Mouse (Mus musculus) kidney, postnatal 36 days (tissue): ENCODE measurements at regions not wholly inside any gene's neighbourhood (a gene's known extent, or its start where the extent isn't known, plus 50 kb on each side); places are given as distances from the start of the nearest gene placed in this dataset.
A peak's percentile ranks its signal among the peaks of the same experiment; 100 is the strongest.

Experiments used
- DNase-seq, 2 experiments: peaks; one replicate each; pipeline ENCODE4 v3.0.0; 2021 to 2022; ENCODE audit warnings: mixed read lengths in 2 of 2

DNA sequence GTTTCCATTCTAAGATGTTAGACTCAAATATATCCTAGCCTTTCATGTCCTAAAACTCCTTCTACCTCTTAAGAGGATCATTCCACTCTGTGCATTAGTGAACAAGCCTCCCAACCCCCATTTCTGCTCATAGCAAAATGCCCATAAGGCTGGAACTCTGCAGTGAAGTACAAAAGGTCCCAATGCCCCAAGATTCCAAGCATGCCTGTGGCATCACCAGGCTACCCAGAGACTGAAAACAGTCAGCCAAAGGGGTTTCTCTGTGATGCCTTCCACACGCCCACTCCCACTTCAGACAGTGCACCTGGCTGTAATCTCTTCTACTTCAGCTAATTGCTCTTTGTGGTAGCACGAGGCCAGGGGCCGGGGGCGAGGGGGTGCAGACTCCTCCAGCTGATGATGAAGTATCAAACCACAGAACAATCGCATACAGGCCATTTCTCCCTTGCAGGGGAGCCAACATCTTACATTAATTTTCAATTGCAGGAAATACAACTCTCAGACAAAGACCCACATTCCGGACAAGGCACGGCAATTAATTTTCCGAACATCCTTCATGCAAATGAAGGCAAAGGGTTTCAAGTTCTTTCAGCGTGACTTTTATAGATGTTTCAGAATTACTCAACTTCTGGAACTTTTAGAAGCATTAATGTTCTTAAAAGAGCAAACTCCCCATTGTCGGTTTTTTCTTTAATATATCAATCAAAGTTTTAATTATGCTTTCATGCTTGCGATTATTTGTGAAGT lies 313.6 kb downstream of the 1500009L16Rik start:
- peak in 1 of 2 experiments; percentile 29 for DNase-seq

DNA sequence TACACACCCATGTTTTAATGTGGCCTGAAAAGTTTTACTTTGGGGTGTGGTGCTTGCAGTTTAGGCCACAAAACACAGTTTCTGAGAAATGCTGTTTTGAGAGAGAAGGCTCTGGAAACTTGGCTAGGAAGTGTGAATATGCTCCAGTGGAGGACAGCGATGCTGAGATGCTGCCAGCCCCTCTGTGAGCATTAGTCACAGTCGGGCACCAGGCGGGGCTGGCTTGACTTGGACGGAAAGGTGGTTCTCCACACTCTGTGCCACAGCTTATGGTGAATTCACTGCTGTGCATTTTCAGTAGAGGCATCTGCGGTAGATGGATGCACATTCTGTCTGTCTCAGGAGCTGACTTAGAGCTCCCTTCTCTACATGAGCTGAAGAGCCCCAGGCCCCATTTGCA lies 326.0 kb downstream of the 1500009L16Rik start:
- DNase-seq: no peak

GRCm38 (mm10) chr10:84052696-84053095 lies 330.0 kb downstream of the 1500009L16Rik start:
- no peak for DNase-seq

DNA sequence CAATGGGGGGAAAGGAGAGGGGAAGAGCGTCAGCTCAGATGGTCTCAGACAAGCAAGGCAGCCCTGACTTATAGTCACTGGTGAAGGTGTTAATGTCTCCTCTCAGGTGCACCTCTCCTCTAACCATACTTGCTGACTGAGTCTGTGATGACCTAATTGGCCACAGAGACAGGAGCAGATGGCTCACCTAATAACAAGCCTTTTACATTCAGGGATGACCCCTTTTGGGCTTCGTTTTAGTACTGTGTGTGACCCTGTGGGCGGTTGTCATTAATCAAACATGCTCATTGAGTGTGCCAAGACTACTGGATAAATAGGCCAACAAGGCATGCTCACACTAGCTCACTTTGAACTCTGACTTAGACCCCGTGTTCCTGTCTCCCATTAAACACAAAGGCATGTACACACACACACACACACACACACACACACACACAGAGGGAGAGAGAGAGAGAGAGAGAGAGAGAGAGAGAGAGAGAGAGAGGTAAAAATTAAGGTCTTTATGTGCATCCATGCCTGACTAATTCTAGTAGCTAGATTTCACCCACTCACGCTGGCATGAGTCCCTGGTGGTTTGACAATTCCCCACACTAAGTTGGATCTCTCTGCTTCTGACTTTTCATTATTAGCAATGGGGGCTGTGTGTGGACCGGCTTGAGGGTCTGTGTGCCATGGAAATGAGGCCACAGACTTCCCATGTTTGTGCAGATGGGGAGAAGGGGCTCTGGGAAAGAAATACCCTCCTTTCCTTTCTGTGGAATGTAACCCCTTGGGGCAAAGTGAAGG lies 332.1 kb downstream of the 1500009L16Rik start:
- peak; percentile 19 to 21 for DNase-seq

DNA sequence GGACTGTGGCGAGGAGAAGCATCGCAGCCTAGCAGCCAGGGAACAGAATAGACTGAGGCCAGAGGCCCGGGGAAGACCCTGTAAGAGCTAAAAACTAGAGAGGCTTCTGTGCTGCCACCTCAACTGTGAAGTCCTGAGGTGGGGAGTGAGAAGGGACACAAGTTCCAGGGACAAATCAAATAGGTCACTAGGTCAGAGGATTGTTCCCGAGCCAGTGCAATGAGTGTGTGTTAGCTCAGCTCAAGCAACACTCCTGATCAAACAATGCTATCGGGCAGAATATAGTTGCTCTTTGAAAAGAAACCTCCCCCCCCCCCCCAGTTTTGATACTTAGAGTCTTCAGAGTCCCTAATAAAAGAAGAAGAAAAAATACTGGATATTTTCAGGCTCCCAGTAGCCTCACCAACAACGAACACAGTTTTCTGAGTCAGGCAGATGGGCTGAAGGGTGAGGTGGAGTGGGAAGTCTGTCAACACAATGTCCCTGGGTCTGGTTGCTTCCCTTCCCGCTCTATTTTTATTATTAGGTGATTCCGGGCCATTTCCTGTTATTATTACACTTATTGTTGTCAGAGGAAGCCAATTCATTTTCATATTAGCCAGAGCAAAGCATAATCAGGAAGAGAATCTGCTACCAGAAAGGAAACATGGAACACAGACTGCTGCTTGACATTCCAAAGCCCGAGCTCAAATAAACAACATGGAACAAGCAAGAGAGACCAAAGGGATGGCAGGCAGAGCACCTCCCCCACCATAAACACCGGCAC lies 332.9 kb downstream of the 1500009L16Rik start:
- DNase-seq: peak; percentile 27 to 66

DNA sequence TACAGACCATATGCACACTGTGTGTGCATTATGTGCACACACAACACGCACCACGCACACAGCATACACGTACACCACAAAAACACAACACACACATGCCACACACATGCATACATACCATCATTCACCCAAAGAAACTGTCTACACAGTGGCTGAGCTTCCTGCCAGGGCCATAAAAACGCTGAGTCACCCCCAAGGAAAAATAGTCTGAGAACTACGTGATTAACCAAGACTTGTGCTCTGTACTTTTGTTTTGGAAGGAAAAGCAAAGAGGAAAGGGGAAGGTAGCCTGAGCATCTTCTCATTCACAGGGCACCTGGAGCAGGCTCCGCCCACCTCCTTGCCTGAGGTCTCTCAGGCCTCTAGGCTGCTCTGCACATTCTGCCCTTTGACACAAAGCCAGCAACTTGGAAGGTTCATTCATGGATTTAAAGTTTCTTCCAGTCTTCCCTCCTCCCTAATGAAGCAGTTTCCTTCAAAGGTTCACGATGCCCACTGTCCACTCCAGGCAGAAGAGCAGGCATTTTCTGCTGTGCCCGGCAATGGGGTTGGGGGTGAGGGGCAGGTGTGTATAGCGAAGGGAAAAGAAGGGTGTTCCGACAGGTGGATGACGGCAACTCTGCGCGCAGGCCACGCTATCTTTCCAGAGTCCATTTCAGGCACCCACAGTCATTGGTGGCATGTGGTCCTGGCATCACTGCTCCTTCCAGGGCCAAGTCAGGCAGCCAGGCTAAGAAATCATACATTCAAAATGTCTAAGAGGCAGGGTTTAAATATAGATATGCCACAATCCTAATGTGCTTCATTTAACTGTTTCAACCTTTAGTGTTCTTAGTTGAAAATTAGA lies 333.9 kb downstream of the 1500009L16Rik start:
- peak in 1 of 2 experiments; percentile 26 for DNase-seq

DNA sequence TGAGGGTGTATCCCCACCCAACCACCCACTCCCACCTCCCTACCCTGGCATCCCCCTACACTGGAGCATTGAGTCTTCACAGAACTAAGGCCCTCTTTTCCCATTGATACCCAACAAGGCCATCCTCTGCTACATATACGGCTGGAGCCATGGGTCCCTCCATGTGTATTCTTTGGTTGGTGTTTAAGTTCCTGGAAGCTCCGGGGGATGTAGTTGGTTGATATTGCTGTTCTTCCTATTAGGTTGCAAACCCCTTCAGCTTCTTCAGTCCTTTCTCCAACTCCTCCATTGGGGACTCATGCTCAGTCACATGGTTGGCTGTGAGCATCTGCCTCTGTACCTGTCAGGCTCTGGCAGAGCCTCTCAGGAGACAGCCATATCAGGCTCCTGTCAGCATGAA lies 335.6 kb downstream of the 1500009L16Rik start:
- DNase-seq: no peak

DNA sequence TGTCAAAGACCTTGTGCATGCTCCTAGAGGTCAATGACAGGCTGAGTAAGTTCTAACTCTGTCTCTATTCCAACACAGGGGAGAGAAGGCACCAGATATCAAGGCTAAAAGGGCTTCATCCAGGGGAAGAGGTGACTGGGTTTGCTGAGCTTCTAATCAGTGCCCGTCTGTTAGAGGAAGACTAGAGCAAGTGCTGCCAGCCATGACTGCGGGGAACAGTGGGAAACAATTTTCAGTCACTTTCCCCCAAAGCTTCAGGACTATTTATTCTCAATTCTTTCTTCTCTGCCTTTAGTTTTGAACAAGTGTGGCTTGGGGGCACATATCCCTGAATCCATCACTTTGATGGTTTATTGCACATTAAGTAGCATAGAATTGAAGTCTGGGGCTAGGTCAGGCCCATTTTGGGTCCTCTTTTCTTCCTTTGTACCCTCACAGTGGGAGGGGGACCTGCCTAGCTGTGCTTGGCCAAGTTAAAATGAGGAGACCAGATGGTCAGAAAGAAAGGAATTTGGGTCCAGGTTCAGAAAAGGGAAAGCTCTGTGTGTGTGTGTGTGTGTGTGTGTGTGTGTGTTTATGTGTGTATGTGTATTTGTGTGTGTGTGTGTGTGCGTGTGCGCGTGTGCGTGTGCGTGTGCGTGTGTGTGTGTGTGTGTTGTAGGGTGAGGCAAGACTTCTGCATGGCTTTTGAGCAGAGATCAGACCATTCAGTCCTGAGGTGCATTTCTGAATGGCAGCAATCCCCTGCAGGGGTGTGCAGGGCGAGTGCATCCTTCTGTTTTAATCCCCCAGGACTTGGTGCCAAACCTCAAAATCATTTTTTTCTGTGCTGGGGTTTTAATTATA lies 337.2 kb downstream of the 1500009L16Rik start:
- no peak for DNase-seq

- DNase-seq: peak; percentile 88 to 89
These were observed 338.0 kb downstream of the 1500009L16Rik start for GRCm38 (mm10) chr10:84060492-84061218.

DNA sequence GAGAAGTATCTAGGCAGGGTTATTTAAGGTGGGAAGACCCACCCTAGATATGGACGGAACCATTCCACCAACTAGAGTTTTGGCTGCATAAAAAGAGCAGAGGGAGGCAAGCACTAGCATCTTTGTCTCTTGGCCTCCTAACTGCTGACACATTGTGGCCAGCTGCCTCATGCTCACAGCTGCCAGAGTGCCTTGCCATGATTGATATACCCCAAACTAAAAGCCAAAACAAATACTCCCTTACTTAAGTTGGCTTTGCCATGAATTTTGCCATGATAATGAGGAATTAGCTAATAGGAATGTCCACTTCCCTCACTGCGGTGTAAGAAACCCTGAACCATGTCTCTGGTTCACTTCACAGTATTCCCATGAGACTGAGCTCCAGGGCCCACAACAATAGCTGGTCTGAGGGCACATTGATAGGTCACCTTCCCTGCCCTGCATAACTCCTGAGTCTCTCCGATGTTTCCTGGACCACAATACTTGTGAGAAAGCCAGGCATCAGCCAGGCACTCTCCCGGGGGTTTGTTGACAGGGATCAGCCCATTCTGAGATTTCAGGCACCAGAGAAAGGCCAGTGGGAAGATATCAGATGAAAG lies 344.5 kb downstream of the 1500009L16Rik start:
- DNase-seq: no peak

DNA sequence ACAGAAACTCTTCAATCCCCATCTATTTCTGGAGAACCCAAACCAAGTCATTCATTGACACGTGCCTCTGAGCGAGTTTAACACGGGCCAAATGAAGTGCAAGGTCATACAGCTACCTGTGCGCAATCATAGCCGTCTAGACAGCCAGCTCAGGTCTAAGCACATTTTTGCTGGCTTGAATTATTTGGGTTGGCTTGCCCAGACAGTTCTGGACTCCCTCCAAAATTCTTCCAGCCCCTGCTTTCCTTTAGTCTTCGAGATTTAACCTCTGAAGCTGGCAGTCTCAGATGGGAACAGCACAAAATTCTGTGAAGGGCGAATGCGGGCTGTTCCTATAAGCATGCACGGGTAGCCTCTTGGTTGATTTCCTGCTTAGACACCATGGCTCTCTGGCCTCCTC lies 347.1 kb downstream of the 1500009L16Rik start:
- peak in 1 of 2 experiments; percentile 21 for DNase-seq

DNA sequence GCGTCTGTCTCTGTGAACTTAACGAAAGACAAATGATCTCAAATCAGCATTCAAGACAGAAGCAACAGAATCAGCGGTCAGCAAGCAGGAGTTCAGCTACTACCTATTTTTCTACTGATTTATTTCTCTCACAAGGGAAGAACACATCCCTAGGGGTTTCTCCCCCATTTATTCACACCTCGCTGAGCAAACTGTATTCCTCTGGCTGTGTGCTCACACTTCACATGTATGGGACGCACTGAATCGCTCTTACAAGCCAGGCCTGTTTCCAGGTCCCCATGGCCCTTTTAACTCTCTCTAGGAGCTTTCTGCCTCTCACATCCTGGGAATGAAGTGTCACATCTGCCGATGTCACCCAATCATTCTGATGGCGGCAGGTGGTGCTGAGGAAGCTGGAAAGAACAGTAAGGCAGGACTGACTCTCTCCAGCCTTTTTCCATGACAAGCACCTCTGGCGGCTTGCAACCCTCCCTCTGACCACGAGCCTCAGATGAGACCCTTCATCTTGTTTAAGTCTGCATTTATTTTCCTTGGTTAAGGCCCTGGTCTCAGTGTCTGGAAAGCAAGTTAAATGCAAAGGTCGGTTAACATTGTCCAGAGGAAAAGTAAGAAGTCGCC lies 350.3 kb downstream of the 1500009L16Rik start:
- no peak for DNase-seq

DNA sequence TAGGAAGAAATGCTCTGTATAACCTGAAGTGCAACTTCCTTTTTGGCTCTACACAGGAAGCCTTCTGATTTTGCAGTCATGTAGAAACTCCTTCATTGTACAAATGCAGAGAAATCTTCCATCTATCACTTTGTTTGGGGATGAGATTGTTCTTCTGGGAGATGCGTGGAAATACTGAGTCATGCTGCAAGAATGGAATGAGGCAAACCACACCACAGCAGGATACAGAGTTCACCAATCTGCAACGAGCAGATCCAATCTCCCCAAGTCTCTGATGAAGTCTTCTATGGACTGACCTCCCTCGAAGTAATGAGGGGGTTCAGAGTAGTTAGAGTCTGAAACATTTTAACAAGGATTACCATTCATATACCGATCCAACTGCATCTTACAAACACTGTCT lies 352.9 kb downstream of the 1500009L16Rik start:
- DNase-seq: no peak

- no peak for DNase-seq
These were observed 357.6 kb downstream of the 1500009L16Rik start for GRCm38 (mm10) chr10:84080236-84080635.

- DNase-seq: no peak
These were observed 358.7 kb downstream of the Nuak1 start for GRCm38 (mm10) chr10:84081673-84082072.

GRCm38 (mm10) chr10:84087528-84087927 lies 352.9 kb downstream of the Nuak1 start:
- no peak for DNase-seq

DNA sequence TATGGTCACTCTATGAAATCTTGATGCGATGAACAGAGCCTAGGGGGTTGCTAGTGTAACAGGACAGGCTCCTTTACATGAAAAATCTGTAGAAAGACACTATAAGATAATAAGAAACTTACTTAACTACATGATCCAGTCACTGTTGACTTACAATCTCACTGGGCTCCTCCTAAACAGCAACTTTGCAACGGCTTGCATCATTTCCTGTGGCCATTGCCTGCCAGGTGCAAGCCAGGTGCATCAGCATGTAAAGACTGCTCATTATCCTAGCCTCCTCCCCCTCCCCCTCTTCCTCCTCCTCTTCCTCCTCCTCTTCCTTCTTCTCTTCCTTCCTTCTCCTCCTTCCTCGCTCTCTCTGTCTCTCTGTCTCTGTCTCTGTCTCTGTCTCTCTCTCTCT lies 352.5 kb downstream of the Nuak1 start:
- DNase-seq: no peak

DNA sequence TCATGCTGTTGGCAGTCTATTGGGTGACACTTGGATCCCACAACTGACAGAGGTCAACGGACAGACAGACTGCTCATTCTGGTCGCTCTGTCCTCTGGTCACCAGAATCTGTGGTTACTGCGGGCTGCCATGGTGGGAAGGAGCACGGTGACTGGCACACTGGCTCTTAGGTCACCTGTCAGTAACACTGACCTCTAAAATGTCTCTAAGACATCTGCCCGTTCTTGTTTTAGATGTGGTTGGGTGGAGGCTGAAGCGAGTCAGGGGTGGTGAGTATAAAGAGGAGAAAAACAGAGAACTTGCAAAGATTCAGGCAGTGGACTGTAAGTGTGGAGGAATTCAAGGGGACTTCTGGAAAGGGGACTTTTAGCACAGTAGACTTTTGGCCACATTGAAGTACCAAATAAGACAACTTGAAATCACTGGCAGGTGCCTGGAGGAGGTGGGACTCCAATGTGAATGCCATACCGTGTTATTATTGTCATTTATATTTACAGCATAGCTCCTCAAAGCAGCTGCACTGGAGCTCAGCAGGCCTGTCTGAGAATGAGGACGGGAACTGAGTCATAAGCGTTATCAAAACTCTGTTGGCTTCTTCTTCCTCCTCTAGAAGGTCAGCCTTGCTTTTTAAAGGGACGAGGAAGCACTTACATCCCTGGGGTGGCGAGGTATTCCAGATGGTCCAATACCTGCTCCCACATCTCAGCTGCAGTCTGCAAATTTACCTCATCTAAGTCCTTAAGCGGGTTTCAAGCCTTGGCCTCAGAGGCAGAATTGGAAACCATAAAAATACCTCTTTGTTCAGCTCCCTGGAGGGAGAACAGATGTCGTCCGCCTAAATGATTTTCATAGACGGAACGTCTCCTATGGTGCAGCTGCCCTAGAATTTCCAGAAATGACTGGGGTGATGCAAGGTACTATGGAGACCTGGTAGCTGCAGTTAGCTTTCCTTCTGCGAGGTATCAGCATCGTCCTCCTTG lies 351.3 kb downstream of the Nuak1 start:
- no peak for DNase-seq

DNA sequence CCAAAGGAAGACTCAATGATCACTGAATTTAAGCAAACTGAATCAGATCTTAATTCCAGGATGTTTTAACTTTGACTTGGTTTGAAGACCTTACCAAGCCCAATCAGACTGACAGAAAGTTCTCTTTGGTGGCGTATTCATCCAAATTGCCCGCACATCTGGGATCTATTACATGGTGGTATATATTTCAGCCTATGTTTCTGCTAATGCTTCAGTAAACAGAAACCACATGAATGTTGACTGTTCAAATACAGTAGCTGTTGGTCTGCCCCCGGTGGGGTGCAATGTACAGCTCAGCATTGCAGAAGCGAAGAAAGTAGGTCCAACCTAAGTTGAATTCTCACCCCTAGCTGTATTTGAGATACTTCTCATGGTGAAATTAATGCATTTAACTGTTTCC lies 346.5 kb downstream of the Nuak1 start:
- DNase-seq: no peak
